8 mouse cellular contexts compared by ENCODE assay signal in genomic region chr14:121877640-121878039, GRCm38 (mm10). TPM values are rescaled to one million over a fixed set of nuclear protein-coding genes. Genes with fewer than 3 reads are reported as not detected.
A peak's percentile ranks its signal among the peaks of the same experiment; 100 is the strongest.
DNase-seq lines count a peak whose midpoint lies in the region; ATAC-seq lines count a peak whose summit lies in the region.

No protein-coding gene starts in this region.

- no peak for ATAC-seq in kidney, embryonic 15.5 days (replicated peaks; ENCODE audit: low FRiP score)
- ATAC-seq in hindbrain, embryonic 14.5 days (ENCODE audit: low FRiP score), result no peak
- no peak for ATAC-seq in midbrain, embryonic 15.5 days (replicated peaks)

- peaks cover 27% of the 10 kb centered on the region for H3K4me1 ChIP-seq in kidney, embryonic 15.5 days
- H3K4me1 ChIP-seq in hindbrain, embryonic 14.5 days (replicated peaks; ENCODE audit: control insufficient read depth, insufficient read depth, low read length), result peaks cover 19% of the 10 kb centered on the region
- peaks cover 17% of the 10 kb centered on the region for H3K4me1 ChIP-seq in midbrain, embryonic 15.5 days

- H3K9me3 ChIP-seq in kidney, embryonic 15.5 days (replicated peaks), result no peaks in the 10 kb centered on the region
- no peaks in the 10 kb centered on the region for H3K9me3 ChIP-seq in hindbrain, embryonic 14.5 days (ENCODE audit: control insufficient read depth, low read length)
- H3K9me3 ChIP-seq in midbrain, embryonic 15.5 days, result no peaks in the 10 kb centered on the region

- no peaks in the 10 kb centered on the region for H3K36me3 ChIP-seq in kidney, embryonic 15.5 days
- H3K36me3 ChIP-seq in hindbrain, embryonic 14.5 days (replicated peaks; ENCODE audit: control insufficient read depth, insufficient read depth), result no peaks in the 10 kb centered on the region
- no peaks in the 10 kb centered on the region for H3K36me3 ChIP-seq in midbrain, embryonic 15.5 days (replicated peaks)

- WGBS in kidney, embryonic 15.5 days, result 26% methylated on average over 8 of the region's 8 CpGs
- WGBS in hindbrain, embryonic 14.5 days, result 30% methylated on average over 8 of the region's 8 CpGs
- WGBS in midbrain, embryonic 15.5 days, result 30% methylated on average over 8 of the region's 8 CpGs

- H3K4me3 ChIP-seq in kidney, embryonic 15.5 days (replicated peaks), result peak overlapping the region; percentile 93
- H3K4me3 ChIP-seq in hindbrain, embryonic 14.5 days (replicated peaks; ENCODE audit: low read length), result peak overlapping the region; percentile 75
- peak overlapping the region; percentile 95 for H3K4me3 ChIP-seq in midbrain, embryonic 15.5 days

- H3K9ac ChIP-seq in kidney, embryonic 15.5 days, result peak overlapping the region; percentile 91; the same call in 1 of the 2 replicates
- peak overlapping the region; percentile 72 for H3K9ac ChIP-seq in hindbrain, embryonic 14.5 days
- H3K9ac ChIP-seq in midbrain, embryonic 15.5 days, result peak overlapping the region; percentile 64

- H3K27me3 ChIP-seq in kidney, embryonic 15.5 days, result no peaks in the 10 kb centered on the region
- no peaks in the 10 kb centered on the region for H3K27me3 ChIP-seq in hindbrain, embryonic 14.5 days (ENCODE audit: control insufficient read depth, insufficient read depth, low read length)
- no peaks in the 10 kb centered on the region for H3K27me3 ChIP-seq in midbrain, embryonic 15.5 days (replicated peaks)

- peak overlapping the region; percentile 96 for H3K4me2 ChIP-seq in kidney, embryonic 15.5 days
- peak overlapping the region; percentile 57 for H3K4me2 ChIP-seq in hindbrain, embryonic 14.5 days (replicated peaks)
- peak overlapping the region; percentile 92 for H3K4me2 ChIP-seq in midbrain, embryonic 15.5 days

- intact Hi-C loops in left cerebral cortex, postnatal 4 days (cut with DNase I), result no loop called here

- no peak for DNase-seq in kidney, postnatal 25 days
- DNase-seq in c-Kit-positive CD71-positive TER-119-positive erythroid progenitor cells, embryonic 14.5 days (ENCODE audit: low spot score), result peak; percentile 5
- DNase-seq in hindbrain, embryonic 14.5 days (ENCODE audit: low spot score), result no peak
- DNase-seq in yolk sac, embryonic 10.5 days (ENCODE audit: low spot score), result no peak
- DNase-seq in left cerebral cortex, postnatal 4 days, result no peak
- no peak for DNase-seq in frontal cortex, postnatal 10 days (ENCODE audit: low spot score in 2 of 2)

- peak overlapping the region; percentile 97 for H3K27ac ChIP-seq in kidney, embryonic 15.5 days
- peak overlapping the region; percentile 91 for H3K27ac ChIP-seq in hindbrain, embryonic 14.5 days
- peak overlapping the region; percentile 93; the same call in 1 of the 2 replicates for H3K27ac ChIP-seq in midbrain, embryonic 15.5 days

RNA-seq across cellular contexts. Expression of gene Ubac2, which starts 0.8 kb away (rescaled TPM):
- 66.7 and 68.6 TPM in 2 replicates for polyA plus RNA-seq in kidney, embryonic 15.5 days (2015; fragmentation: Nextera tagmentation; extraction: Ambion mirVana)
- polyA plus RNA-seq in hindbrain, embryonic 14.5 days (2014; fragmentation: Nextera tagmentation; extraction: Ambion mirVana), result 49.6 and 51.2 TPM in 2 replicates
- polyA plus RNA-seq in midbrain, embryonic 15.5 days (2015; fragmentation: Nextera tagmentation; extraction: Ambion mirVana), result 45.9 and 47.2 TPM in 2 replicates
- 10 to 100 TPM; 24.2 to 25.3 TPM for total RNA-seq in left cerebral cortex, postnatal 4 days (2021)

RNA-seq across cellular contexts. Expression of gene Gpr18, which starts 37.9 kb away (rescaled TPM):
- polyA plus RNA-seq in kidney, embryonic 15.5 days (2015; fragmentation: Nextera tagmentation; extraction: Ambion mirVana), result 0.30 and 0.39 TPM in 2 replicates
- polyA plus RNA-seq in hindbrain, embryonic 14.5 days (2014; fragmentation: Nextera tagmentation; extraction: Ambion mirVana), result 0.40 TPM in 1 of 2 replicates, not detected in the other
- polyA plus RNA-seq in midbrain, embryonic 15.5 days (2015; fragmentation: Nextera tagmentation; extraction: Ambion mirVana), result 0.18 TPM in 1 of 2 replicates, not detected in the other
- not detected for total RNA-seq in left cerebral cortex, postnatal 4 days (2021)
